Mouse (Mus musculus) megakaryocyte, embryonic 14.5 days (primary cell): ENCODE results near the gene Slc39a3.

ENCODE experiments used
- FLI1 ChIP-seq: IDR thresholded peaks from 2 replicates; pipeline ENCODE4 v1.6.1; 2012; ENCODE audit warnings: low read length, inconsistent platforms, mixed read lengths
- GATA1 ChIP-seq: IDR thresholded peaks from 3 replicates; pipeline ENCODE4 v1.6.1; 2012; ENCODE audit warnings: mixed read lengths, low read length, inconsistent platforms, borderline replicate concordance

- TF ChIP-seq GATA1: no peak
- no peak for TF ChIP-seq FLI1
Measured at GRCm38 (mm10) chr10:80982381-80982780, 54.8 kb downstream of the Slc39a3 start.
